Mouse (Mus musculus): Measurements from ENCODE around the gene Mamdc2.

- TF ChIP-seq CTCF (IDR thresholded peaks at IDR 0.05; ENCODE audit: low read depth, low read length) (no peak), TAL1 (conservative IDR thresholded peaks at IDR 0.05; ENCODE audit: low read depth, low read length) (no peak)
These were observed 174.7 kb downstream of the Mamdc2 start, which contains the start of gene Smc5 for GRCm38 (mm10) chr19:23273355-23274053.
